Mouse (Mus musculus) layer of hippocampus, postnatal 25 days (tissue): ENCODE measurements at regions not wholly inside any gene's neighbourhood (a gene's known extent, or its start where the extent isn't known, plus 50 kb on each side); places are given as distances from the start of the nearest gene placed in this dataset.
A peak's percentile ranks its signal among the peaks of the same experiment; 100 is the strongest.

Experiments
- DNase-seq, 2 experiments: peaks; one replicate each; pipeline ENCODE4 v3.0.0; 2022; ENCODE audit warnings: mixed read lengths in 2 of 2, low spot score in 1 of 2; ENCODE audit errors: extremely low spot score in 1 of 2

DNA sequence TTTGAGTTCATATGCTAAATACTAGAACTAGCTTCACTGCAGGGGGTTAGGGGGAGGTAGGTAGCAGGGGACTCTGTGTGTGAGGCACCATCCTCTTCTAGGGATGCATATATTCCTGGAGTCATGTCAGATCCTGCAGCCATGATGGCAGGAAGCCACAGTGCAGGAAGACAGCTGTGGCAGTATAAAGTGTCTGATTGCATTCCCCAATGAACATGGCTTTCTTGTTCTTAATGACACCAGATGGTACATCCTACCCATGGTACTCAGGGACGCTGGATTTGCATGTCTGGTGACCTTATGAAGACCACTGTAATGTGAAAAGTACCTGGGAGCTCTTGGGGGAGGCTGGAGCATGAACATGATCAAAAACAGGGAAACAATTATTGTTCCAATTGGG lies 1380.5 kb upstream of the Map3k7 start:
- DNase-seq = peak in 1 of 2 experiments; percentile 1

DNA sequence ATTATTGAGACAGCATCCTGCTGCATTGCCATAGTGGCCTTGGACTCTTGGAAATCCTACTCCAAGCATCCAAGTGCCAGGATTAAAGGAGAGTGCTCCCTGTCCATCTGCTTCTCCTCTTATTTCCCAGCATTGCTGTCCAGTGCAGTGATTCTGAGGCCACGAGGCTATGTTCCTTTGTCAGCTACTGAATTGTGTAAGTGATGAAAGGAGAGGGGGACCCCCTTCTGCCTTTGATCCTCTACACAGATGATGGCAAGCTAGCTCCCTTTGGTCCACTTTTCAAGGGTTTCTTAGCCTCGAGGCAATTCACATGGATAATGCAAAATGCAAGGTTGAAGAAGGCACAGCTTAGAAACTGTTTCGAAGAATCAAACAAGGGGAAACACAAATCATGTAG lies 1355.0 kb upstream of the Map3k7 start:
- no peak for DNase-seq

- DNase-seq = no peak
These were observed 1354.1 kb upstream of the Map3k7 start for GRCm38 (mm10) chr4:30609795-30610194.

DNA sequence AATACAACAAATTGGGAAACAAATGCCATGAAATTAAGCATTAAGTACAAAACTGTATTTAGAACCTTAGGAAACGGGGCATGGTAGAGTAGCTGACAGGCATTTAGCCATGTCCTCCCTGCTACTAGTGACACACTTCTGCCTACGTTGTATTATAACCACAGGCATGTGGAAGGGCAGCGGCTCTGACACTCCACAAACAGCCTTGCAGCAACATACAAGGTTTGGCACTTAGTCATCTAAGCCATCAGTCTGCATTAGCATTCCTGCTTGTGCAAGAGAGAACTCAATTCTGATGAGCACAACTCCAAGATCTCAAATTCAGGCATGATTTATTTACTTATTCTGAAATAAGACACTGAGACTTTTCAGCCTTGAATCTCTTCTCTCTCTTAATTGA lies 1353.4 kb upstream of the Map3k7 start:
- no peak for DNase-seq
